Mouse (Mus musculus): ENCODE measurements at regions not wholly inside any gene's neighbourhood (a gene's known extent, or its start where the extent isn't known, plus 50 kb on each side); places are given as distances from the start of the nearest gene placed in this dataset.
A peak's percentile ranks its signal among the peaks of the same experiment; 100 is the strongest.

DNA sequence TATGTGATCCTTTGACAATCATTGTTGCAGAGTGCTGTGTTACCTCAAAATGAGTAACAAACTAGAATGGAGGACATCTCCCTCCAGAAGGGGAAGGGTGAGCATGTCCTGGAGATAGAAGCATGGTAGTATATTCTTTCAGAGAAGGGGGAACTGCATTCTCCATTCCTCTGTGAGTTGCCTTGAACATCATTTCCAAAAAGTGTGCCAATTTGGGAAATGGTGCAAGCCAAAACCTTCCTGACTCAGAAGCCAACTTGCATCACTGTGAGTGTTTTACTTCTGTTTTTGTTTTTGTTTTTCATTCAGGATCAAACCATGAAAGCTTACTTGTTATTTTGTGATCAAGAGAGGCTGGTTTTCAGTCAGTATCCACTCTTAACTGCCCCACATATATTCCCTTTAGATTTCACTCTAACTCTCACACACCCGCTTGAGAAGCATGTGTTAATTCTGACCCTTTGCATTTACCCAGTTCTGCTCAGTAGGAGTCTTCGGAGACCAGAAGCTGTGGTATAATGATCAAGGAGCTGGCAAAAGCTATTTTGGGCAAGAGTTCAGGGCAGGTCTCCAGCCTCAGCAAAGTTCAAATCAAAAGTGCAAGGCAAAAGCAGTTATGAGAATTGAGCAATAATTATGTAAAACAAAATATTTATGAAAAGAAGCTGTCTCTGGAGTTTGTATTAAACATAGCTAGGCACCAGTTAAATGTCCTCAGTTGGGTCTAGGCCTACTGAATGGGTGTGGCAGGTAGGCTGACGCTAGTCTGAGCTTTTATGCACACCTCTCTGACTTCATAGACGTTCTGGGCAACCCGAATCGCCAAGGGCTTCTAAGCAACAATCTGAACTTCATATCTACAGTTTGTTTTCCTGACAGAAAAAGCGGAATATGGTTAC lies 368.3 kb upstream of the Ctso start:
- 87% methylated on average over 7 of the region's 7 CpGs for WGBS
- ATAC-seq (ENCODE audit: low FRiP score, low TSS enrichment) (no peak), DNase-seq (no peak)
- Histone ChIP-seq H3K9me3 (ENCODE audit: control insufficient read depth, low read length) (no peaks in the 10 kb centered on the region), H3K4me1 (ENCODE audit: control insufficient read depth, insufficient read depth, low read length) (no peaks in the 10 kb centered on the region), H3K4me3 (replicated peaks; ENCODE audit: low read depth, low read length) (no peak overlapping the region), H3K9ac (replicated peaks; ENCODE audit: low read length) (no peak overlapping the region), H3K4me2 (ENCODE audit: low read length) (no peak overlapping the region), H3K27ac (replicated peaks; ENCODE audit: low read depth, low read length) (no peak overlapping the region), H3K36me3 (ENCODE audit: control insufficient read depth, insufficient read depth, low read length) (no peaks in the 10 kb centered on the region), H3K27me3 (ENCODE audit: control insufficient read depth, insufficient read depth, low read length) (no peaks in the 10 kb centered on the region)

GRCm38 (mm10) chr3:81564757-81565063 lies 367.7 kb upstream of the Ctso start:
- H3K9ac ChIP-seq (replicated peaks; ENCODE audit: low read length), result no peak overlapping the region
- 70% methylated on average over 1 of the region's 1 CpGs for WGBS
- H3K36me3 ChIP-seq (ENCODE audit: control insufficient read depth, insufficient read depth, low read length), result no peaks in the 10 kb centered on the region
- no peak for DNase-seq
- no peak for ATAC-seq (ENCODE audit: low FRiP score, low TSS enrichment)
- no peaks in the 10 kb centered on the region for H3K27me3 ChIP-seq (ENCODE audit: control insufficient read depth, insufficient read depth, low read length)
- H3K4me1 ChIP-seq (ENCODE audit: control insufficient read depth, insufficient read depth, low read length), result no peaks in the 10 kb centered on the region
- H3K9me3 ChIP-seq (ENCODE audit: control insufficient read depth, low read length), result no peaks in the 10 kb centered on the region
- no peak overlapping the region for H3K4me2 ChIP-seq (ENCODE audit: low read length)
- no peak overlapping the region for H3K4me3 ChIP-seq (replicated peaks; ENCODE audit: low read depth, low read length)
- no peak overlapping the region for H3K27ac ChIP-seq (replicated peaks; ENCODE audit: low read depth, low read length)

DNA sequence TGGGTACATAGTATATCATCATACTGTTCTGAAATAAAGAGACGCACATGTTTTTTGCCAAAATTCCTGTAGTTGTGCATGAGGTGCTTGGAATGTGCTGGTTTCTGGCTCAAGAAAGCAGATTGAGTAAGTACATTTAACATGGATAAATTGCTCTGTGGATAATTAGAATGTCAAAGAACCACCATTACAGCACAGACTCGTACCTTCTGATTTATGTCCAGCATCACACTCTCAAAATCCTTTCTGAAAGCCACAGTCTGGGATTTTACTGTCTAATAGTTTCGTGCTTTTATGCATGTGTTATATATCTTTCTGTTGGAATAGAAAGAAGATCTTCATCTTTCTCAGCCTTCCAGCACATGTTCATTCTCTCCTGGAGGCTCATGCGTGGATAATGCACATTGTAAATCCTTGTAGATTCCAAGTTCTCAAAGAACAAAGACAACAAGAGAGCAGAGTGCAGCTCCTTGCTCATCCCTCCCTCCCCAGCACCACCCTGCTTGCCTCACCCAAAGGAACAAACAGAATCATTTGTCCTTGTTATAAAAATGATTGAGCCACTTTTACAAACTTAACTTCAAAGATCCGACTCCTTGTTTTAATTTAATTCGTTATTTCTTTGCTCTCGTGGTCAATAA lies 348.9 kb upstream of the Ctso start:
- H3K27ac ChIP-seq (replicated peaks; ENCODE audit: low read depth, low read length), result no peak overlapping the region
- no peaks in the 10 kb centered on the region for H3K36me3 ChIP-seq (ENCODE audit: control insufficient read depth, insufficient read depth, low read length)
- WGBS, result 75% methylated on average over 7 of the region's 7 CpGs
- H3K27me3 ChIP-seq (ENCODE audit: control insufficient read depth, insufficient read depth, low read length), result no peaks in the 10 kb centered on the region
- H3K4me2 ChIP-seq (ENCODE audit: low read length), result no peak overlapping the region
- DNase-seq, result no peak
- no peaks in the 10 kb centered on the region for H3K4me1 ChIP-seq (ENCODE audit: control insufficient read depth, insufficient read depth, low read length)
- no peak for ATAC-seq (ENCODE audit: low FRiP score, low TSS enrichment)
- H3K9ac ChIP-seq (replicated peaks; ENCODE audit: low read length), result no peak overlapping the region
- H3K9me3 ChIP-seq (ENCODE audit: control insufficient read depth, low read length), result no peaks in the 10 kb centered on the region
- no peak overlapping the region for H3K4me3 ChIP-seq (replicated peaks; ENCODE audit: low read depth, low read length)

- H3K4me1 ChIP-seq (ENCODE audit: control insufficient read depth, insufficient read depth, low read length), result no peaks in the 10 kb centered on the region
- no peaks in the 10 kb centered on the region for H3K27me3 ChIP-seq (ENCODE audit: control insufficient read depth, insufficient read depth, low read length)
- no peak overlapping the region for H3K4me3 ChIP-seq (replicated peaks; ENCODE audit: low read depth, low read length)
- H3K4me2 ChIP-seq (ENCODE audit: low read length), result no peak overlapping the region
- DNase-seq (no peak), ATAC-seq (ENCODE audit: low FRiP score, low TSS enrichment) (no peak)
- no peak overlapping the region for H3K9ac ChIP-seq (replicated peaks; ENCODE audit: low read length)
- H3K27ac ChIP-seq (replicated peaks; ENCODE audit: low read depth, low read length), result no peak overlapping the region
- no peaks in the 10 kb centered on the region for H3K9me3 ChIP-seq (ENCODE audit: control insufficient read depth, low read length)
- H3K36me3 ChIP-seq (ENCODE audit: control insufficient read depth, insufficient read depth, low read length), result no peaks in the 10 kb centered on the region
- 90% methylated on average over 3 of the region's 3 CpGs for WGBS
These were observed 343.3 kb upstream of the Ctso start for GRCm38 (mm10) chr3:81589109-81589508.

DNA sequence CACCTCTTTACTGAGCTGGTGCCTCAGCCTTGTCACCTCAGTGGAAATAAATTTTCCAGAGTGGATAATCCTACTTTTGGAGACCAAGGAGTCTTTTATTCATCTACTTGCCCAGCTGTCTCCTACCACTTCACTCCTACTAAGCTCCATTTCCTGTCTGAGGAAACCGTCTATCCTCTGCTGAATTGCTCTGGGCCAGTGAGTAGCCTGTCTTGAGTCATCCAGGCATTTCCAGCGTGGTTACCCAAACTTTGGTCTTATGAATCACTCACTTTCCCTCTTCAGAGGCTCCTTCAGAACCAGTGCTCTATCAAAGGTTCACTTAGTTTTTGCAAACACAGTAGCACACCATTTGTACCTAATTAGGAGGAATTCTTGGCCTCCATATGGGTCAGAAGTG lies 303.2 kb upstream of the Ctso start:
- H3K36me3 ChIP-seq (ENCODE audit: control insufficient read depth, insufficient read depth, low read length), result no peaks in the 10 kb centered on the region
- H3K27ac ChIP-seq (replicated peaks; ENCODE audit: low read depth, low read length), result no peak overlapping the region
- no peaks in the 10 kb centered on the region for H3K9me3 ChIP-seq (ENCODE audit: control insufficient read depth, low read length)
- H3K27me3 ChIP-seq (ENCODE audit: control insufficient read depth, insufficient read depth, low read length), result no peaks in the 10 kb centered on the region
- H3K4me2 ChIP-seq (ENCODE audit: low read length), result no peak overlapping the region
- ATAC-seq (ENCODE audit: low FRiP score, low TSS enrichment) (no peak), DNase-seq (no peak)
- WGBS, result 67% methylated on average over 2 of the region's 2 CpGs
- no peak overlapping the region for H3K4me3 ChIP-seq (replicated peaks; ENCODE audit: low read depth, low read length)
- no peak overlapping the region for H3K9ac ChIP-seq (replicated peaks; ENCODE audit: low read length)
- no peaks in the 10 kb centered on the region for H3K4me1 ChIP-seq (ENCODE audit: control insufficient read depth, insufficient read depth, low read length)

DNA sequence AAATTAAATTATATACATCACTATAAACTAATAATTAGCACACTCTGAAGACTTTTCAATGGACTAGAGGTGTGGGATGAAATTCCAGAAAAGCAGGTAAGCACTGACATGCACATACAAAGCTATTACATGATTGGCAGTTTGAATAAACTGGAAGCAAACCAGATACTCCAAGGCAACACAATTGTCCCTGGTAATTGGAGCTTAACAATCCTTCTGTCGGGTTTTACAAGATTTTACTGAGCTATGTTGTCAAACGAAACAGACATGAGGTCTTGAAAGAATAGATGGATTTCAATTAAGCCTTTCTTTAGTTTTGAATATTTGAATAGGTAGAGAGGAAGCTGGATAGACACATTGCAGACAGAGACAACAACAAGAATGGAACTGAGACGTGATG lies 273.9 kb upstream of the Ctso start:
- no peaks in the 10 kb centered on the region for H3K9me3 ChIP-seq (ENCODE audit: control insufficient read depth, low read length)
- H3K27me3 ChIP-seq (ENCODE audit: control insufficient read depth, insufficient read depth, low read length), result no peaks in the 10 kb centered on the region
- H3K9ac ChIP-seq (replicated peaks; ENCODE audit: low read length), result no peak overlapping the region
- 20% methylated on average over 3 of the region's 3 CpGs for WGBS
- no peak overlapping the region for H3K27ac ChIP-seq (replicated peaks; ENCODE audit: low read depth, low read length)
- no peaks in the 10 kb centered on the region for H3K36me3 ChIP-seq (ENCODE audit: control insufficient read depth, insufficient read depth, low read length)
- no peak overlapping the region for H3K4me2 ChIP-seq (ENCODE audit: low read length)
- no peak for DNase-seq
- no peaks in the 10 kb centered on the region; the same call in 1 of the 2 replicates for H3K4me1 ChIP-seq (ENCODE audit: control insufficient read depth, insufficient read depth, low read length)
- no peak overlapping the region for H3K4me3 ChIP-seq (replicated peaks; ENCODE audit: low read depth, low read length)
- no peak for ATAC-seq (ENCODE audit: low FRiP score, low TSS enrichment)

- H3K27me3 ChIP-seq (ENCODE audit: control insufficient read depth, insufficient read depth, low read length), result no peaks in the 10 kb centered on the region
- H3K4me2 ChIP-seq (ENCODE audit: low read length), result no peak overlapping the region
- H3K36me3 ChIP-seq (ENCODE audit: control insufficient read depth, insufficient read depth, low read length), result no peaks in the 10 kb centered on the region
- DNase-seq (peak; percentile 64), ATAC-seq (ENCODE audit: low FRiP score, low TSS enrichment) (peak; percentile 53; the same call in 1 of the 2 replicates)
- H3K9me3 ChIP-seq (ENCODE audit: control insufficient read depth, low read length), result no peaks in the 10 kb centered on the region
- no peak overlapping the region for H3K4me3 ChIP-seq (replicated peaks; ENCODE audit: low read depth, low read length)
- no peak overlapping the region for H3K27ac ChIP-seq (replicated peaks; ENCODE audit: low read depth, low read length)
- no peak overlapping the region for H3K9ac ChIP-seq (replicated peaks; ENCODE audit: low read length)
- 8% methylated on average over 1 of the region's 1 CpGs for WGBS
- H3K4me1 ChIP-seq (ENCODE audit: control insufficient read depth, insufficient read depth, low read length), result no peaks in the 10 kb centered on the region; the same call in 1 of the 2 replicates
These were observed 270.8 kb upstream of the Ctso start for GRCm38 (mm10) chr3:81661620-81662019.

DNA sequence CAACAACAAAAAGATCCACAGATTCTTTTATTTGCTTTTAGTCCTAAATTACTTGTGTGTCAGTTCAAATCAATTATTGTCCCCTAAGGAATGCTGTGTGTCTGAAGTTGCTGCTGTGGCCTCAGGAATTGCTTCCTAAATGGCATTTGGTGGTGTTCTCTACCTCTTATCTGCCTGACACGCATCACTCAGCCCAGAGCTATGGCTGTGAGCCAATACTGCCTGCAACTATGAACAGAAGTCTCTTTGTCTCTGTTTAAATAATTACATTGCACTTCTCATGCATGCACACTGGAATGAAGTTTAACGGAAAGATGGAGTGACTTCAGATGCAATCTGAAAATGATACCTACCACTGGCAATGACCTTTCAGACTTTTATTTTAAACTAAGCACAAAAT lies 266.1 kb upstream of the Ctso start:
- H3K9me3 ChIP-seq (ENCODE audit: control insufficient read depth, low read length), result no peaks in the 10 kb centered on the region
- H3K4me2 ChIP-seq (ENCODE audit: low read length), result no peak overlapping the region
- ATAC-seq (ENCODE audit: low FRiP score, low TSS enrichment) (no peak), DNase-seq (peak; percentile 38)
- no peaks in the 10 kb centered on the region for H3K27me3 ChIP-seq (ENCODE audit: control insufficient read depth, insufficient read depth, low read length)
- H3K27ac ChIP-seq (replicated peaks; ENCODE audit: low read depth, low read length), result no peak overlapping the region
- H3K4me1 ChIP-seq (ENCODE audit: control insufficient read depth, insufficient read depth, low read length), result no peaks in the 10 kb centered on the region; the same call in 1 of the 2 replicates
- H3K4me3 ChIP-seq (replicated peaks; ENCODE audit: low read depth, low read length), result no peak overlapping the region
- H3K9ac ChIP-seq (replicated peaks; ENCODE audit: low read length), result no peak overlapping the region
- WGBS, result 52% methylated on average over 2 of the region's 2 CpGs
- no peaks in the 10 kb centered on the region for H3K36me3 ChIP-seq (ENCODE audit: control insufficient read depth, insufficient read depth, low read length)

GRCm38 (mm10) chr3:81676570-81676969 lies 255.8 kb upstream of the Ctso start:
- Histone ChIP-seq H3K27me3 (ENCODE audit: control insufficient read depth, insufficient read depth, low read length) (no peaks in the 10 kb centered on the region), H3K36me3 (ENCODE audit: control insufficient read depth, insufficient read depth, low read length) (no peaks in the 10 kb centered on the region), H3K9ac (replicated peaks; ENCODE audit: low read length) (no peak overlapping the region), H3K27ac (replicated peaks; ENCODE audit: low read depth, low read length) (no peak overlapping the region), H3K4me3 (replicated peaks; ENCODE audit: low read depth, low read length) (no peak overlapping the region), H3K4me1 (ENCODE audit: control insufficient read depth, insufficient read depth, low read length) (no peaks in the 10 kb centered on the region), H3K9me3 (ENCODE audit: control insufficient read depth, low read length) (no peaks in the 10 kb centered on the region), H3K4me2 (ENCODE audit: low read length) (no peak overlapping the region)
- no peak for ATAC-seq (ENCODE audit: low FRiP score, low TSS enrichment)
- DNase-seq, result no peak
- 75% methylated on average over 1 of the region's 1 CpGs for WGBS

All from midbrain, embryonic 14.5 days (tissue).